In genomic region chr7:138051696-138052095, GRCm38 (mm10) we compare ENCODE assay signal across 21 mouse cellular contexts.
DNase-seq lines count a peak whose midpoint lies in the region; ATAC-seq lines count a peak whose summit lies in the region.
"Had no signal": no experiment of that assay in that cellular context is flagged by ENCODE, and none has a peak within 500 bp of the region (broad histone marks: within the 10 kb centered on the region; RNA-seq: fewer than 3 reads in every experiment).

No protein-coding gene starts in this region.

- H3K9ac ChIP-seq in neural tube, embryonic 15.5 days (replicated peaks), result no peak overlapping the region
- no peak overlapping the region for H3K9ac ChIP-seq in neural tube, embryonic 11.5 days (ENCODE audit: low read length)
- H3K9ac ChIP-seq: forebrain, embryonic 13.5 days; hindbrain, embryonic 15.5 days; intestine, embryonic 15.5 days had no signal

- no peaks in the 10 kb centered on the region for H3K36me3 ChIP-seq in neural tube, embryonic 15.5 days
- no peaks in the 10 kb centered on the region for H3K36me3 ChIP-seq in neural tube, embryonic 11.5 days (ENCODE audit: control insufficient read depth, insufficient read depth, low read length)
- H3K36me3 ChIP-seq: forebrain, embryonic 10.5 days; hindbrain, embryonic 15.5 days; intestine, embryonic 15.5 days had no signal

- H3K4me1 ChIP-seq in neural tube, embryonic 15.5 days, result 0 out of 2 replicates have a peak, but pooled peaks cover 2% of the 10 kb centered on the region
- H3K4me1 ChIP-seq in neural tube, embryonic 11.5 days (ENCODE audit: control insufficient read depth, insufficient read depth, low read length), result no peaks in the 10 kb centered on the region
- H3K4me1 ChIP-seq: forebrain, embryonic 10.5 days; forebrain, embryonic 13.5 days; intestine, embryonic 15.5 days had no signal

- 73% methylated on average over 2 of the region's 2 CpGs for WGBS in neural tube, embryonic 15.5 days
- WGBS in neural tube, embryonic 11.5 days, result 69% methylated on average over 2 of the region's 2 CpGs

- no peaks in the 10 kb centered on the region for H3K9me3 ChIP-seq in neural tube, embryonic 15.5 days (replicated peaks)
- H3K9me3 ChIP-seq in neural tube, embryonic 11.5 days (ENCODE audit: control insufficient read depth, low read length), result no peaks in the 10 kb centered on the region
- H3K9me3 ChIP-seq: forebrain, embryonic 10.5 days; forebrain, embryonic 13.5 days; hindbrain, embryonic 15.5 days; intestine, embryonic 15.5 days had no signal

- no peak overlapping the region for H3K4me2 ChIP-seq in neural tube, embryonic 15.5 days
- H3K4me2 ChIP-seq in neural tube, embryonic 11.5 days (ENCODE audit: low read depth), result no peak overlapping the region
- H3K4me2 ChIP-seq: forebrain, embryonic 13.5 days; heart, embryonic 11.5 days; hindbrain, embryonic 15.5 days; intestine, embryonic 15.5 days had no signal

- no peaks in the 10 kb centered on the region for H3K27me3 ChIP-seq in neural tube, embryonic 15.5 days (replicated peaks)
- no peaks in the 10 kb centered on the region for H3K27me3 ChIP-seq in neural tube, embryonic 11.5 days (ENCODE audit: control insufficient read depth, insufficient read depth, low read length)
- H3K27me3 ChIP-seq: forebrain, embryonic 13.5 days; hindbrain, embryonic 15.5 days; intestine, embryonic 15.5 days had no signal

- no peak for ATAC-seq in neural tube, embryonic 15.5 days (ENCODE audit: low FRiP score)
- no peak for ATAC-seq in neural tube, embryonic 11.5 days (ENCODE audit: insufficient read depth, low FRiP score, low TSS enrichment)
- ATAC-seq: CD4-positive, CD25-positive, alpha-beta regulatory T cell, adult 4 months; forebrain, embryonic 13.5 days; forebrain, embryonic 16.5 days; intestine, embryonic 15.5 days had no signal

- peak; percentile 40 for DNase-seq in neural tube, embryonic 10.5 days (ENCODE audit: extremely low spot score, low spot score)
- peak; percentile 53 for DNase-seq in embryo, embryonic 11 days
- peak; percentile 35 for DNase-seq in neural tube, embryonic 11.5 days (ENCODE audit: low spot score)
- no peak for DNase-seq in adrenal gland, postnatal 36 days
- DNase-seq in testis, postnatal 10 days (ENCODE audit: low spot score), result no peak
- DNase-seq: adrenal gland, adult 2 months; adrenal gland, postnatal 14 days; cerebellum, adult 11-12 months; cerebellum, adult 8-10 months; cerebellum, postnatal 10 days; cerebellum, postnatal 36 days; gastrocnemius, postnatal 14 days; heart, adult 11 months had no signal

- no peak overlapping the region for H3K27ac ChIP-seq in neural tube, embryonic 15.5 days (replicated peaks)
- H3K27ac ChIP-seq in neural tube, embryonic 11.5 days (ENCODE audit: low read depth, low read length), result no peak overlapping the region
- H3K27ac ChIP-seq: forebrain, embryonic 10.5 days; forebrain, embryonic 13.5 days; hindbrain, embryonic 15.5 days; intestine, embryonic 15.5 days had no signal

- no peak overlapping the region for H3K4me3 ChIP-seq in neural tube, embryonic 15.5 days (replicated peaks)
- H3K4me3 ChIP-seq in neural tube, embryonic 11.5 days (ENCODE audit: low read depth, low read length), result no peak overlapping the region
- H3K4me3 ChIP-seq: forebrain, embryonic 10.5 days; forebrain, embryonic 13.5 days; hindbrain, embryonic 15.5 days; intestine, embryonic 15.5 days had no signal

Comparison
In these comparisons a context has a peak if more than half of its experiments do, and no peak if none do; other contexts are left out.
1. DNase-seq: peak in neural tube, embryonic 10.5 days (single experiment), embryo, embryonic 11 days (single experiment) and neural tube, embryonic 11.5 days (single experiment); none in adrenal gland, postnatal 36 days (0 of 2) and testis, postnatal 10 days (single experiment).